Mouse (Mus musculus): Measurements from ENCODE around the gene Eid1. TPM values are rescaled to one million over a fixed set of nuclear protein-coding genes. Genes with fewer than 3 reads are reported as not detected.

Gene Eid1
- polyA plus RNA-seq (2014; fragmentation: Nextera tagmentation; extraction: Ambion mirVana) = 196 and 208 TPM in 2 replicates

DNA sequence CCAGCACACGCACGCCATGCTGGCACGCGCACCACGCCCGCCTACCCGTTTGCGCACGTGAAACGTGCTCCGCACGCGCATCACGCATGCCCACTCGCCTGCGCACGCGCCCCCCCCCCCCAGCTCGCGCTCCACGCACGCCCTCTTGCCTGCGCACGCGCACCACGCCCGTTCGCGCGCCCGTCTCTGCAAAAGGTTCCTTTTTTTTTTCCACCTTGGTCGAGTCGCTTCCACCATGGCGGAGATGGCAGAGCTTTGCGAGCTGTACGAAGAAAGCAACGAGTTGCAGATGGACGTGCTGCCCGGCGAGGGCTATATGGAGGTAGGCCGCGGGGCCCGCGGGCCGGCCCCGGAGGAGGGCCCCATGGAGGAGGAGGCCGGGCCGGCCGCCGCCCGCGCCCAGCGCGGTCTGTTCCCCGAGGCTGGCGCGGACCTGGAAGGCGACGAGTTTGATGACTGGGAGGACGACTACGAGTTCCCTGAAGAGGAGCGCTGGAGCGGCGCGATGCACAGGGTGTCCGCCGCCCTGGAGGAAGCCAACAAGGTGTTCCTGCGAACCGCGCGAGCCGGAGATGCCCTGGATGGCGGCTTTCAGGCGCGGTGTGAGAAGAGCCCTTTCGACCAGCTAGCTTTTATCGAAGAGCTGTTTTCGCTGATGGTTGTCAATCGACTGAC lies at the start of gene Eid1:
TSS of gene Eid1 (plus strand) at position 139 of the 675 bp plus-strand sequence.
- under 1% methylated on average over 77 of the region's 79 CpGs for WGBS
- Histone ChIP-seq H3K9ac (replicated peaks; ENCODE audit: low read depth, low read length) (peak within 1 kb of the TSS; percentile 88), H3K9me3 (ENCODE audit: control insufficient read depth, low read depth, low read length) (no peaks in the 10 kb centered on the region), H3K4me3 (ENCODE audit: low read depth, low read length) (peak within 1 kb of the TSS; percentile 90), H3K36me3 (ENCODE audit: control insufficient read depth, insufficient read depth, low read length) (no peaks in the 10 kb centered on the region), H3K27me3 (ENCODE audit: control insufficient read depth, insufficient read depth, low read length) (no peaks in the 10 kb centered on the region), H3K27ac (ENCODE audit: low read length) (peak within 1 kb of the TSS; percentile 90), H3K4me2 (replicated peaks; ENCODE audit: low read depth, low read length) (peak within 1 kb of the TSS; percentile 50), H3K4me1 (ENCODE audit: control insufficient read depth, insufficient read depth, low read length) (no peaks in the 10 kb centered on the region; the same call in 1 of the 2 replicates)
- ATAC-seq (ENCODE audit: insufficient number of reproducible peaks, insufficient read depth, low FRiP score, low read depth) = peak; percentile 88

GRCm38 (mm10) chr2:125623211-125623610 lies 49.7 kb upstream of the Eid1 start:
- peak overlapping the region; percentile 74; the same call in 1 of the 2 replicates for H3K4me2 ChIP-seq (replicated peaks; ENCODE audit: low read depth, low read length)
- WGBS = 90% methylated on average over 15 of the region's 15 CpGs

GRCm38 (mm10) chr2:125624127-125624685 lies 48.7 kb upstream of the Eid1 start:
- Histone ChIP-seq H3K4me2 (replicated peaks; ENCODE audit: low read depth, low read length) (peak overlapping the region; percentile 74), H3K36me3 (ENCODE audit: control insufficient read depth, insufficient read depth, low read length) (peaks cover 9% of the 10 kb centered on the region), H3K9me3 (ENCODE audit: control insufficient read depth, low read depth, low read length) (no peaks in the 10 kb centered on the region), H3K27ac (ENCODE audit: low read length) (no peak overlapping the region), H3K9ac (replicated peaks; ENCODE audit: low read depth, low read length) (peak overlapping the region; percentile 60), H3K4me1 (ENCODE audit: control insufficient read depth, insufficient read depth, low read length) (peaks cover 12% of the 10 kb centered on the region; the same call in 1 of the 2 replicates), H3K27me3 (ENCODE audit: control insufficient read depth, insufficient read depth, low read length) (no peaks in the 10 kb centered on the region), H3K4me3 (ENCODE audit: low read depth, low read length) (peak overlapping the region; percentile 87)
- WGBS = 8% methylated on average over 9 of the region's 9 CpGs
- ATAC-seq (ENCODE audit: insufficient number of reproducible peaks, insufficient read depth, low FRiP score, low read depth) = no peak

More at GRCm38 (mm10) chr2:125623211-125623610, 49.7 kb upstream of the Eid1 start:
- Histone ChIP-seq H3K27me3 (ENCODE audit: control insufficient read depth, insufficient read depth, low read length) (no peaks in the 10 kb centered on the region), H3K4me1 (ENCODE audit: control insufficient read depth, insufficient read depth, low read length) (peaks cover 12% of the 10 kb centered on the region; the same call in 1 of the 2 replicates), H3K4me3 (ENCODE audit: low read depth, low read length) (no peak overlapping the region), H3K9me3 (ENCODE audit: control insufficient read depth, low read depth, low read length) (no peaks in the 10 kb centered on the region), H3K27ac (ENCODE audit: low read length) (no peak overlapping the region), H3K36me3 (ENCODE audit: control insufficient read depth, insufficient read depth, low read length) (peaks cover 15% of the 10 kb centered on the region), H3K9ac (replicated peaks; ENCODE audit: low read depth, low read length) (no peak overlapping the region)
- ATAC-seq (ENCODE audit: insufficient number of reproducible peaks, insufficient read depth, low FRiP score, low read depth) = no peak

GRCm38 (mm10) chr2:125624837-125625351 lies 48.0 kb upstream of the Eid1 start, which contains the start of gene Cep152:
TSS of gene Cep152 (minus strand) at chr2:125625113.
- no peaks in the 10 kb centered on the region for H3K27me3 ChIP-seq (ENCODE audit: control insufficient read depth, insufficient read depth, low read length)
- H3K4me2 ChIP-seq (replicated peaks; ENCODE audit: low read depth, low read length) = peak within 1 kb of the TSS; percentile 74
- peaks cover 12% of the 10 kb centered on the region; the same call in 1 of the 2 replicates for H3K4me1 ChIP-seq (ENCODE audit: control insufficient read depth, insufficient read depth, low read length)
- H3K9me3 ChIP-seq (ENCODE audit: control insufficient read depth, low read depth, low read length) = no peaks in the 10 kb centered on the region
- H3K27ac ChIP-seq (ENCODE audit: low read length) = no peak within 1 kb of the TSS
- peak; percentile 97 for ATAC-seq (ENCODE audit: insufficient number of reproducible peaks, insufficient read depth, low FRiP score, low read depth)
- peak within 1 kb of the TSS; percentile 87 for H3K4me3 ChIP-seq (ENCODE audit: low read depth, low read length)
- H3K9ac ChIP-seq (replicated peaks; ENCODE audit: low read depth, low read length) = peak within 1 kb of the TSS; percentile 60
- under 1% methylated on average over 50 of the region's 50 CpGs for WGBS
- H3K36me3 ChIP-seq (ENCODE audit: control insufficient read depth, insufficient read depth, low read length) = peaks cover 3% of the 10 kb centered on the region; the same call in 1 of the 2 replicates

DNA sequence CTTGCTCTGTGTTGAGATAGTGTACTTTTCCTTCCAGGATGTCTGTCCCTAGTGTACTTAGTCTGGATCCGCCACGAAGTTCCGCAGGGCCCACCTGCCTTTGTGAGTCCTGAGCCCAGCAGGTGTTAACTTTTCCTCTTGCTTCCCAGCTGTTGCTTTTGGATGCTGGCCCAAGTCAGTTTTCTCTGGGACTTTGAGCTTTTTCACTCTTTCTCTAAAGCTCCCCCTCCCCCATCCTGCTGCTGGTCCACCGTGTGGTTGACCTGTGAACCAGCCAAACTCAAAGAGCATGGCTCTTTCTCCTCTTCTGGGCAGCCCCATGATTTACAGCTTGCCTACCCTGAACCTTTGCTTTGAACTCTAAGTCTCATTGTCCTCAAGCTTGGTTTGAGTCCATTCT lies 46.4 kb upstream of the Eid1 start:
- no peaks in the 10 kb centered on the region for H3K9me3 ChIP-seq (ENCODE audit: control insufficient read depth, low read depth, low read length)
- WGBS = 81% methylated on average over 4 of the region's 4 CpGs
- no peaks in the 10 kb centered on the region for H3K27me3 ChIP-seq (ENCODE audit: control insufficient read depth, insufficient read depth, low read length)

GRCm38 (mm10) chr2:125628487-125628886 lies 44.4 kb upstream of the Eid1 start:
- no peak for ATAC-seq (ENCODE audit: insufficient number of reproducible peaks, insufficient read depth, low FRiP score, low read depth)
- 65% methylated on average over 6 of the region's 6 CpGs for WGBS
- no peak overlapping the region for H3K9ac ChIP-seq (replicated peaks; ENCODE audit: low read depth, low read length)
- H3K9me3 ChIP-seq (ENCODE audit: control insufficient read depth, low read depth, low read length) = no peaks in the 10 kb centered on the region
- no peak overlapping the region for H3K27ac ChIP-seq (ENCODE audit: low read length)
- H3K36me3 ChIP-seq (ENCODE audit: control insufficient read depth, insufficient read depth, low read length) = no peaks in the 10 kb centered on the region
- no peaks in the 10 kb centered on the region for H3K27me3 ChIP-seq (ENCODE audit: control insufficient read depth, insufficient read depth, low read length)
- H3K4me1 ChIP-seq (ENCODE audit: control insufficient read depth, insufficient read depth, low read length) = peaks cover 9% of the 10 kb centered on the region; the same call in 1 of the 2 replicates
- H3K4me3 ChIP-seq (ENCODE audit: low read depth, low read length) = no peak overlapping the region
- no peak overlapping the region for H3K4me2 ChIP-seq (replicated peaks; ENCODE audit: low read depth, low read length)

More for the DNA sequence above, 46.4 kb upstream of the Eid1 start:
- Histone ChIP-seq H3K4me3 (ENCODE audit: low read depth, low read length) (no peak overlapping the region), H3K4me2 (replicated peaks; ENCODE audit: low read depth, low read length) (no peak overlapping the region), H3K9ac (replicated peaks; ENCODE audit: low read depth, low read length) (no peak overlapping the region), H3K4me1 (ENCODE audit: control insufficient read depth, insufficient read depth, low read length) (peaks cover 12% of the 10 kb centered on the region; the same call in 1 of the 2 replicates), H3K27ac (ENCODE audit: low read length) (no peak overlapping the region), H3K36me3 (ENCODE audit: control insufficient read depth, insufficient read depth, low read length) (no peaks in the 10 kb centered on the region)
- ATAC-seq (ENCODE audit: insufficient number of reproducible peaks, insufficient read depth, low FRiP score, low read depth) = no peak

- H3K4me1 ChIP-seq (ENCODE audit: control insufficient read depth, insufficient read depth, low read length) = no peaks in the 10 kb centered on the region
- no peaks in the 10 kb centered on the region for H3K27me3 ChIP-seq (ENCODE audit: control insufficient read depth, insufficient read depth, low read length)
- no peak for ATAC-seq (ENCODE audit: insufficient number of reproducible peaks, insufficient read depth, low FRiP score, low read depth)
- H3K9ac ChIP-seq (replicated peaks; ENCODE audit: low read depth, low read length) = no peak overlapping the region
- no peak overlapping the region for H3K27ac ChIP-seq (ENCODE audit: low read length)
- no peak overlapping the region for H3K4me2 ChIP-seq (replicated peaks; ENCODE audit: low read depth, low read length)
- H3K36me3 ChIP-seq (ENCODE audit: control insufficient read depth, insufficient read depth, low read length) = no peaks in the 10 kb centered on the region
- H3K4me3 ChIP-seq (ENCODE audit: low read depth, low read length) = no peak overlapping the region
- WGBS = 95% methylated on average over 2 of the region's 2 CpGs
- no peaks in the 10 kb centered on the region for H3K9me3 ChIP-seq (ENCODE audit: control insufficient read depth, low read depth, low read length)
Observed at GRCm38 (mm10) chr2:125630010-125630409, 42.9 kb upstream of the Eid1 start.

DNA sequence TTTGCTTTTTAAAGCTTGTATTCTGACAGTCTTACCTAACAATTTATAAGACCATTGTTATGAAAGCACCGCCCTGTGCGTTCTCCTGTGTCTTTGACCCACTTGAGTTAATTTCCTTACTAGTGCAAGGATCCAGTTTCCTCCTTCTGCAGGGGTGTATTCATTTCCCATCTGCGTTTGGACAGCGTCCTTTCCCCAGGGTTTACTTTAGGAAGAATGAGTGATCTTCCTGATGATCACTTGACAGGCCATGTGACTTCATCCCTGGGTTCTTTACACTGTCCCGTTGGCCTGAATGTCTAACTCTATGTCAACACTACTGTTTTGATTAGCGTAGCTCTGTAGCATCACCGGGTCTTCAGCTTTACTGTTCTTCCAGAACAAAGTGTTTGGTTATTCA lies 35.6 kb upstream of the Eid1 start:
- no peaks in the 10 kb centered on the region for H3K36me3 ChIP-seq (ENCODE audit: control insufficient read depth, insufficient read depth, low read length)
- H3K27ac ChIP-seq (ENCODE audit: low read length) = no peak overlapping the region
- no peaks in the 10 kb centered on the region for H3K27me3 ChIP-seq (ENCODE audit: control insufficient read depth, insufficient read depth, low read length)
- ATAC-seq (ENCODE audit: insufficient number of reproducible peaks, insufficient read depth, low FRiP score, low read depth) = no peak
- H3K4me1 ChIP-seq (ENCODE audit: control insufficient read depth, insufficient read depth, low read length) = no peaks in the 10 kb centered on the region
- no peak overlapping the region for H3K4me3 ChIP-seq (ENCODE audit: low read depth, low read length)
- no peaks in the 10 kb centered on the region for H3K9me3 ChIP-seq (ENCODE audit: control insufficient read depth, low read depth, low read length)
- WGBS = 59% methylated on average over 7 of the region's 7 CpGs
- H3K9ac ChIP-seq (replicated peaks; ENCODE audit: low read depth, low read length) = no peak overlapping the region
- no peak overlapping the region for H3K4me2 ChIP-seq (replicated peaks; ENCODE audit: low read depth, low read length)
